Mouse (Mus musculus): ENCODE results near the gene Ptf1a. TPM values are rescaled to one million over a fixed set of nuclear protein-coding genes. Genes with fewer than 3 reads are reported as not detected.

The Ptf1a gene
- not detected in 2 replicates for total RNA-seq (2012; rRNA removed)
- polyA plus RNA-seq (2012; ENCODE audit: insufficient read depth in 1 of 2, insufficient read length in 2 of 2, low read depth in 1 of 2, low replicate concordance in 2 of 2, missing spikeins in 1 of 2): not detected

GRCm38 (mm10) chr2:19444931-19445831 is at the start of gene Ptf1a:
TSS of gene Ptf1a (plus strand) at chr2:19445663.
- Histone ChIP-seq H3K9ac (ENCODE audit: control insufficient read depth, low read depth, low read length, poor library complexity, severe bottlenecking) (no peak within 1 kb of the TSS), H3K4me3 (ENCODE audit: control insufficient read depth in 1 of 2, insufficient read depth in 1 of 2, low read depth in 2 of 2, low read length in 2 of 2) (no peak within 1 kb of the TSS), H3K36me3 (ENCODE audit: control insufficient read depth in 1 of 2, insufficient read depth in 2 of 2, low read length in 2 of 2) (no peaks in the 10 kb centered on the region), H3K79me2 (ENCODE audit: control insufficient read depth, insufficient read depth, low read length, poor library complexity) (no peaks in the 10 kb centered on the region), H3K4me1 (ENCODE audit: control insufficient read depth in 1 of 2, insufficient read depth in 2 of 2, low read length in 2 of 2) (no peaks in the 10 kb centered on the region), H3K27ac (ENCODE audit: control insufficient read depth, low read depth, low read length) (no peak within 1 kb of the TSS), H3K27me3 (ENCODE audit: control insufficient read depth in 1 of 2, insufficient read depth in 2 of 2, low read length in 2 of 2) (no peaks in the 10 kb centered on the region), H3K9me3 (replicated peaks; ENCODE audit: insufficient read depth, low read length) (no peaks in the 10 kb centered on the region)
- no peak for DNase-seq (ENCODE audit: low read depth, low spot score)
- TF ChIP-seq MAX (IDR thresholded peaks at IDR 0.05; ENCODE audit: low read length) (no peak), UBTF (IDR thresholded peaks at IDR 0.05; ENCODE audit: borderline replicate concordance, insufficient read depth, low read depth, low read length) (no peak), ZNF384 (IDR thresholded peaks at IDR 0.05; ENCODE audit: low read depth, low read length) (no peak), MYC (IDR thresholded peaks at IDR 0.05; ENCODE audit: low read depth, low read length) (no peak), E2F4 (IDR thresholded peaks at IDR 0.05; ENCODE audit: borderline replicate concordance, low read depth, low read length) (no peak), POLR2A (IDR thresholded peaks at IDR 0.05; ENCODE audit: control insufficient read depth in 1 of 2, insufficient read depth in 1 of 2, low read depth in 1 of 2, low read length in 2 of 2, poor library complexity in 1 of 2) (no peak), GATA1 (IDR thresholded peaks at IDR 0.05; ENCODE audit: low read depth, low read length) (no peak), HCFC1 (IDR thresholded peaks at IDR 0.05; ENCODE audit: low read depth, low read length) (no peak), MAZ (IDR thresholded peaks at IDR 0.05; ENCODE audit: low read depth, low read length) (no peak), MEF2A (IDR thresholded peaks at IDR 0.05; ENCODE audit: extremely low read depth, insufficient replicate concordance, low read depth, low read length, poor library complexity, severe bottlenecking) (no peak), TBP (IDR thresholded peaks at IDR 0.05; ENCODE audit: low read depth, low read length) (no peak), MYB (IDR thresholded peaks at IDR 0.05; ENCODE audit: low read depth, low read length) (no peak), SMC3 (IDR thresholded peaks at IDR 0.05; ENCODE audit: low read depth, low read length) (no peak), ZC3H11A (IDR thresholded peaks at IDR 0.05; ENCODE audit: low read depth, low read length) (no peak), CHD2 (IDR thresholded peaks at IDR 0.05; ENCODE audit: low read length) (no peak)

GRCm38 (mm10) chr2:19405409-19405808 is 40.1 kb upstream of the Ptf1a start:
- no peaks in the 10 kb centered on the region for H3K9me3 ChIP-seq (replicated peaks; ENCODE audit: insufficient read depth, low read length)
- peaks cover 0 to 8% of the 10 kb centered on the region in 2 experiments; a peak in 2 of 4 replicates for H3K36me3 ChIP-seq (ENCODE audit: control insufficient read depth in 1 of 2, insufficient read depth in 2 of 2, low read length in 2 of 2)
- H3K27ac ChIP-seq (ENCODE audit: control insufficient read depth, low read depth, low read length): peak overlapping the region; percentile 30; the same call in 1 of the 2 replicates
- peak; percentile 71 for DNase-seq (ENCODE audit: low read depth, low spot score)
- H3K9ac ChIP-seq (ENCODE audit: control insufficient read depth, low read depth, low read length, poor library complexity, severe bottlenecking): no peak overlapping the region
- H3K4me3 ChIP-seq (ENCODE audit: control insufficient read depth in 1 of 2, insufficient read depth in 1 of 2, low read depth in 2 of 2, low read length in 2 of 2): no peak overlapping the region
- peaks cover 0 to 12% of the 10 kb centered on the region in 2 experiments; a peak in 2 of 4 replicates for H3K4me1 ChIP-seq (ENCODE audit: control insufficient read depth in 1 of 2, insufficient read depth in 2 of 2, low read length in 2 of 2)
- no peaks in the 10 kb centered on the region for H3K27me3 ChIP-seq (ENCODE audit: control insufficient read depth in 1 of 2, insufficient read depth in 2 of 2, low read length in 2 of 2)
- H3K79me2 ChIP-seq (ENCODE audit: control insufficient read depth, insufficient read depth, low read length, poor library complexity): no peaks in the 10 kb centered on the region
- TF ChIP-seq NELFE (IDR thresholded peaks at IDR 0.05; ENCODE audit: low read depth, low read length): no peak
- TF ChIP-seq E2F4 (IDR thresholded peaks at IDR 0.05; ENCODE audit: borderline replicate concordance, low read depth, low read length): no peak
- TF ChIP-seq ZKSCAN1 (IDR thresholded peaks at IDR 0.05; ENCODE audit: low read depth, low read length): no peak
- TF ChIP-seq RCOR1 (IDR thresholded peaks at IDR 0.05; ENCODE audit: low read depth, low read length): peak; percentile 52; the same call in 1 of the 2 replicates
- 0 out of 2 replicates have a peak, but pooled peaks have one; percentile 49 for TF ChIP-seq MXI1 (IDR thresholded peaks at IDR 0.05; ENCODE audit: low read depth, low read length)
- no peak for TF ChIP-seq NRF1 (IDR thresholded peaks at IDR 0.05; ENCODE audit: insufficient read depth, low read depth, low read length, poor library complexity, severe bottlenecking)
- no peak for TF ChIP-seq POLR2AphosphoS2 (IDR thresholded peaks at IDR 0.05; ENCODE audit: low read length)
- no peak for TF ChIP-seq SMC3 (IDR thresholded peaks at IDR 0.05; ENCODE audit: low read depth, low read length)
- no peak for TF ChIP-seq HCFC1 (IDR thresholded peaks at IDR 0.05; ENCODE audit: low read depth, low read length)
- TF ChIP-seq CHD1 (IDR thresholded peaks at IDR 0.05; ENCODE audit: low read depth, low read length): no peak
- no peak for TF ChIP-seq ZC3H11A (IDR thresholded peaks at IDR 0.05; ENCODE audit: low read depth, low read length)
- TF ChIP-seq CTCF (IDR thresholded peaks at IDR 0.05 in 2 of 3, conservative IDR thresholded peaks at IDR 0.05 in 1 of 3; ENCODE audit: control insufficient read depth in 1 of 3, insufficient read depth in 1 of 3, low read depth in 2 of 3, low read length in 3 of 3, poor library complexity in 1 of 3, severe bottlenecking in 1 of 3): no peak
- peak; percentile 20; the same call in 1 of the 2 replicates for TF ChIP-seq TCF12 (IDR thresholded peaks at IDR 0.05; ENCODE audit: low read depth, low read length)
- peak; percentile 60; the same call in 1 of the 2 replicates for TF ChIP-seq GATA1 (IDR thresholded peaks at IDR 0.05; ENCODE audit: low read depth, low read length)
- TF ChIP-seq KAT2A (conservative IDR thresholded peaks at IDR 0.05; ENCODE audit: low read depth, low read length): no peak
- peak; percentile 57 to 66; a peak in 3 of 4 replicates for TF ChIP-seq EP300 (IDR thresholded peaks at IDR 0.05; ENCODE audit: low read depth in 1 of 2, low read length in 2 of 2)
- no peak for TF ChIP-seq TAL1 (IDR thresholded peaks at IDR 0.05; ENCODE audit: low read length)
- TF ChIP-seq UBTF (IDR thresholded peaks at IDR 0.05; ENCODE audit: borderline replicate concordance, insufficient read depth, low read depth, low read length): no peak
- TF ChIP-seq MAX (IDR thresholded peaks at IDR 0.05; ENCODE audit: low read length): peak; percentile 67
- no peak for TF ChIP-seq MAFK (IDR thresholded peaks at IDR 0.05; ENCODE audit: borderline replicate concordance, low read depth, low read length)

All from MEL (cell line).